Mouse (Mus musculus): ENCODE results near the gene Fbxo7.

- TF ChIP-seq CTCF (conservative IDR thresholded peaks at IDR 0.05; ENCODE audit: insufficient read depth, insufficient read length, low read depth, low read length) (no peak), POLR2A (IDR thresholded peaks at IDR 0.05; ENCODE audit: low read depth, low read length) (no peak)
These were observed 27.9 kb upstream of the Fbxo7 start for GRCm38 (mm10) chr10:85993836-85994235.
